Mouse (Mus musculus): ENCODE measurements around the gene Cdkn2aipnl. TPM values are rescaled to one million over a fixed set of nuclear protein-coding genes. Genes with fewer than 3 reads are reported as not detected.
A peak's percentile ranks its signal among the peaks of the same experiment; 100 is the strongest.

The Cdkn2aipnl gene
- polyA plus RNA-seq, 1 experiment, result 31.9 TPM

DNA sequence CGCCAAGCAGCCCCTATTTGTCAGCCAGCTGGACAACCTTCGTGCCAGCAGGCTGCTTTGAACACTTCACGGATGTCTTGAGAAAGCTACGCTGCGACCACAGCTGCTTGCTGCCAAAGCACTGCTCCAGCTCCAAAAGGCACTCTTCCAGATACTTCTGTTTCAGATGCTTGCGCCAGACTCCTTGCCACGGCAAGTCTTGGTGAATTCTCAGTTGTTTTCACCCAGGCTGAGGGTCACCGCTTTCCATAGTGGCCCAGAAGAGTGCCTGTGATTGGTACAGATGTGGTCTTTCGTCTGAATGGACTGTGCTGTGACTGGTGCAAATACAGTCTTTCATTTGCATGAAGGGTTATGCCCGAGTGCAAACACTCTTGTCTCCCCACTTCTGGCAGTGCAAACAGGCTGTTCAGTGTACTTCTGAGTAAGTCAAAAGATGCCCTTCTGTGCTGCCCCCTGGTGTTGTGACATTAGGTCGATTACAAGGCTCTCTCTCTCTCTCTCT, 6.4 kb upstream of the Cdkn2aipnl start:
- TF ChIP-seq POLR2A (IDR thresholded peaks at IDR 0.05; ENCODE audit: borderline replicate concordance, low read depth, low read length) (no peak), CTCF (IDR thresholded peaks at IDR 0.05; ENCODE audit: low read depth, low read length) (no peak)
- peaks cover 4% of the 10 kb centered on the region; the same call in 1 of the 2 replicates for H3K4me1 ChIP-seq (ENCODE audit: control insufficient read depth, insufficient read depth, low read length)
- no peak overlapping the region for H3K27ac ChIP-seq (ENCODE audit: insufficient read depth, low read depth, low read length)
- no peak overlapping the region for H3K4me3 ChIP-seq (ENCODE audit: insufficient read depth, low read length)

DNA sequence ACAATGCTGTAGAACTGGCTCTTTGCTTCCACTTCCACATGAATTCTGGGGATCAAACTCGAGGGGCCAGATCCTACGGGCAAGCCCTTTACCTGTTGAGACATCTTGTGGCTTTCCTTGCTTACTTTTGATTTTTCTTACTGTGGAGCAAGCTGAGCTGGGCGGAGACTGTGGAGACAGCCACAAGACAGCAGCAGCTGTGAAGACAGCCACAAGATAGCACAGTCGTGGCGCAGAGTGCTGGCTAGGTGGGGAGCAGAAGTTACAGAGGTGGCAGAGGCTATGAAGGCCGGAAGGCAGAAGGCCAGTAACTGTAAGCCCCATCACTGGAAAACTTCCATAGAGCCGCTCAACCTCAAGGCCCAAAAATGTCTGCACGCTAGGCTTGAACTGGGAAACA, 5.7 kb upstream of the Cdkn2aipnl start:
- Histone ChIP-seq H3K4me1 (ENCODE audit: control insufficient read depth, insufficient read depth, low read length) (peaks cover 4% of the 10 kb centered on the region; the same call in 1 of the 2 replicates), H3K4me3 (ENCODE audit: insufficient read depth, low read length) (no peak overlapping the region), H3K27ac (ENCODE audit: insufficient read depth, low read depth, low read length) (no peak overlapping the region)
- TF ChIP-seq POLR2A (IDR thresholded peaks at IDR 0.05; ENCODE audit: borderline replicate concordance, low read depth, low read length) (no peak), CTCF (IDR thresholded peaks at IDR 0.05; ENCODE audit: low read depth, low read length) (no peak)

DNA sequence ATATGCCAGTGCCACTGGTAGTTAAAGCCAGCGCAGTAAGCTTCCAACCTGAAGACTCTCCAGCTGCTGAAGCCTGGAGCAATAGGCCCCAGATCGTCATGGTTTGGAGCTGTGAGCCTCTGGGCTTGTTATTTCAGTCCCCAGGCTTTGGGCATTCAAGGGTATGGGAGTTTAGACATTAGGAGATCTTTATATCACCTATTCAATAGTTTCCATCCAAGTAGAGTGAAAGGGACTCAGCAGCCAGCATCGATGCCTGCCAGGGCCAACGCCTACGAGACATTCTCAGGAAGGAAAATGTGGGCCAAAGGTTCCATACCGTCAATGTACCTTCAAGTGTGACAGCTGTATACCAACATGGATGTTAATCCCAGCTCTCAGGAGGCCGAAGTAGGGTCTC, 5.2 kb upstream of the Cdkn2aipnl start:
- no peak for TF ChIP-seq CTCF (IDR thresholded peaks at IDR 0.05; ENCODE audit: low read depth, low read length)
- no peak for TF ChIP-seq POLR2A (IDR thresholded peaks at IDR 0.05; ENCODE audit: borderline replicate concordance, low read depth, low read length)
- H3K4me1 ChIP-seq (ENCODE audit: control insufficient read depth, insufficient read depth, low read length), result peaks cover 7% of the 10 kb centered on the region
- H3K4me3 ChIP-seq (ENCODE audit: insufficient read depth, low read length), result no peak overlapping the region
- no peak overlapping the region for H3K27ac ChIP-seq (ENCODE audit: insufficient read depth, low read depth, low read length)

DNA sequence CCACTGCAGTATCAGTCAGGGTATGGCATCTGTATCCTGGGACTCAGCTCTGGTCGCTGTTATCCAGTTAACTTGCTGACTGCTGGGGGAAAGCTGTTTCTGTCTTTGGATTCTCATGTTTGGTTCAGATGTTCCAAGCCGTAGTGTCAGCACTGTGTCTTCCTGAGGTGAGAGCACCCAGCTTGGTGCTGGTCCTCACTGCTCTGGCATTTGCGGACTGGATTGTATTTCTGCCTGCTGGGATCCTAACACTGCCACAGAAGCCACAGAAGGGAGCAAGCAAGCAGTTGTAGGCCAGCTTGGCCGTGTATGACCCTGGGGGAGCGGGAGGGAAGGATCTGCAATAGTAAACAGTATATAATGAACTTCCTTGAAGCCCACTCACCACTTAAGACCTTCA, 810 bp upstream of the Cdkn2aipnl start:
- Histone ChIP-seq H3K4me1 (ENCODE audit: control insufficient read depth, insufficient read depth, low read length) (peaks cover 8% of the 10 kb centered on the region), H3K27ac (ENCODE audit: insufficient read depth, low read depth, low read length) (no peak overlapping the region), H3K4me3 (ENCODE audit: insufficient read depth, low read length) (no peak overlapping the region)

DNA sequence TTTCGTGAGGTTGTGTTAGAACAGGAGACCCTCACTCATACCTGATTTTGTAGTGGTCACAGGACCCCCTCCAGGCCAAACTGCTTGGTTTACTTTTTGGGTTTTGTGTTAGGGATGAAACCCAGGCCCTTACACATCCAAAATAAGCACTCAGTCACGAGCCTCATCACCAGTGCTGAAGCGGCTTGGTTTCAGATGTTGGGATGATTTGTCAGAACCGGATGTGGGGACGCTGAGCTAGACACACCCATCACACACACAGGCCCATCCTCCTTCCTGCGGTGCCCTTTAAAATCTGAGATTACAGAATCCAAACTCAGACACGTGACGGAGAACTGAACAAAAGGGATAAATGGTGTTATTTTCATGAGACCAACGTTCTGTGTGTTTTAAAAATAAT, 1.4 kb downstream of the Cdkn2aipnl start:
- H3K4me3 ChIP-seq (ENCODE audit: insufficient read depth, low read length), result 0 out of 2 replicates have a peak overlapping the region, but pooled peaks have one; percentile 15
- H3K4me1 ChIP-seq (ENCODE audit: control insufficient read depth, insufficient read depth, low read length), result peaks cover 8% of the 10 kb centered on the region
- no peak overlapping the region for H3K27ac ChIP-seq (ENCODE audit: insufficient read depth, low read depth, low read length)
- TF ChIP-seq CTCF (IDR thresholded peaks at IDR 0.05; ENCODE audit: low read depth, low read length), result no peak
- TF ChIP-seq POLR2A (IDR thresholded peaks at IDR 0.05; ENCODE audit: borderline replicate concordance, low read depth, low read length), result no peak

More for the DNA sequence above, 810 bp upstream of the Cdkn2aipnl start:
- TF ChIP-seq POLR2A (IDR thresholded peaks at IDR 0.05; ENCODE audit: borderline replicate concordance, low read depth, low read length) (no peak), CTCF (IDR thresholded peaks at IDR 0.05; ENCODE audit: low read depth, low read length) (no peak)

DNA sequence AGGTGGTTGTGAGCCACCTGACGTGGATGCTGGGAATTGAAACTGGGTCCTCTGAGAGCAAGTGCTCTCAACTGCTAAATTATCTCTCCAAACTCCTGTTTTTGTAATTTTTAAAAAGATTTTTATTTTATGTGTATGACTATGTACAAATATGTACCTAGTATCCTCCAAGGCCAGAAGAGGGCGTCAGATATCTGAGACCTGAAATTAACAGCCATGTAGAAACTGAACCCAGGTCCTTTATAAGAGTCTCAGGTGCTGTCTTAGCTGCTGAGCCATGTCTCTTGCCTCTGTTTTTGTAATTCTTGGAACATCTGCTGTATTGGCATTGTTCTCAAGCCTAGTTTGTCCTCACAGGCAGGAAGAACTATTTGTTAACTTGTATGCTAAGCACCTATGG, 2.0 kb downstream of the Cdkn2aipnl start:
- no peak for TF ChIP-seq CTCF (IDR thresholded peaks at IDR 0.05; ENCODE audit: low read depth, low read length)
- TF ChIP-seq POLR2A (IDR thresholded peaks at IDR 0.05; ENCODE audit: borderline replicate concordance, low read depth, low read length), result no peak

DNA sequence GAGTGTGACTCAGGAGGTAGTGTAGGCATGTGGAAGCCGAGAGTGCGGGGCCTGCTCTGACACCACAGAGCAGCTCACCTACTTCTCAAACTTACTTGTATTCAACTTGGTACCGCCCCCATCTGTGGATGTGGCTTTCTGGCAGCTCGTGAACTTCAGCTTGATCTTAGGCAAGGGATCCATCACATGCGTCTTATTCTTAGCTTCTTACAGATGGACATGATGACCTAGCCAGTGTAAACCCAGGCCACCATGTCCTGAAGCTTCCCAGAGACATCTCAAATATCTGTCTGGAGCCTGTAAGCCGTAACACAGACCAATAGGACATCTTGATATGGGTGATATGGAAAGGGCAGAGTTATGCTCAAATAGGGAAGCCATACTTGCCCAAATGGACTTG, 4.2 kb downstream of the Cdkn2aipnl start:
- Histone ChIP-seq H3K27ac (ENCODE audit: insufficient read depth, low read depth, low read length) (no peak overlapping the region), H3K4me1 (ENCODE audit: control insufficient read depth, insufficient read depth, low read length) (peaks cover 8% of the 10 kb centered on the region), H3K4me3 (ENCODE audit: insufficient read depth, low read length) (no peak overlapping the region)
- TF ChIP-seq POLR2A (IDR thresholded peaks at IDR 0.05; ENCODE audit: borderline replicate concordance, low read depth, low read length), result no peak
- TF ChIP-seq CTCF (IDR thresholded peaks at IDR 0.05; ENCODE audit: low read depth, low read length), result no peak

More for the DNA sequence above, 2.0 kb downstream of the Cdkn2aipnl start:
- peaks cover 8% of the 10 kb centered on the region for H3K4me1 ChIP-seq (ENCODE audit: control insufficient read depth, insufficient read depth, low read length)
- no peak overlapping the region for H3K27ac ChIP-seq (ENCODE audit: insufficient read depth, low read depth, low read length)
- H3K4me3 ChIP-seq (ENCODE audit: insufficient read depth, low read length), result no peak overlapping the region

DNA sequence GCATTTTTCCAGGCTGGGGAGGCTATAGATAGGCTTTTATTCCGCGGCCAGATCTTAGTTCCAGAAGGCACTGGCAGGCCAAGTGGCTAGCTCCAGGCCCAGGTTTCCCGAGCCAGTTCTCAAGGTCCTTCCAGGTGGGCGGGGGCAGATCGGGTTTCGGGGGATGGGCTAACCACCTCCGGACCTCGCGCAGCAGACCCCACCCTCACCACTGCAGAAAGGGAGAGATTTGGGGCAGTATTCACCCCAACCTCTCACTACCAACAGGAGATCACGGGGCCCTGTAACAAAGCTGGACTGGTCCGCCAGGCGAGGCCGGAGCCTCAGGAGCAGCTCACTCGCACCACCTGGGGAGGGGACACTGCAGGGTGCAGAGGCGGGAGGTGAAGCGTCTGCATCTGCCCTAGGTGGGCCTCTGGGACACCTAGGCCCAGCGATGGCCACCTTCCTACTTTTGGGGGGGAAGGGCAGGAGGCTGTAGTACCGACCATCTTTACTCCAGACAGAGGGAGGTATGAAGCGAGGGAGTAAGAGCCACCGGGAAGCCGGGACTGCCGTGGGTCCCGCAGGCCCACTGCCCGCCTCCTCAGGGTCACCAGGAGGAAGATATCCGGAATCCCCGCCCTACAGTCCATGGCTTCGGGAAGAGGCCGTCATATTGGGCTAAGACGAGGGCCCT, 32.3 kb downstream of the Cdkn2aipnl start:
- peak overlapping the region; percentile 100 for H3K4me3 ChIP-seq (ENCODE audit: insufficient read depth, low read length)
- TF ChIP-seq POLR2A (IDR thresholded peaks at IDR 0.05; ENCODE audit: borderline replicate concordance, low read depth, low read length) (no peak), CTCF (IDR thresholded peaks at IDR 0.05; ENCODE audit: low read depth, low read length) (no peak)
- H3K27ac ChIP-seq (ENCODE audit: insufficient read depth, low read depth, low read length), result peak overlapping the region; percentile 73
- peaks cover 18% of the 10 kb centered on the region for H3K4me1 ChIP-seq (ENCODE audit: control insufficient read depth, insufficient read depth, low read length)

DNA sequence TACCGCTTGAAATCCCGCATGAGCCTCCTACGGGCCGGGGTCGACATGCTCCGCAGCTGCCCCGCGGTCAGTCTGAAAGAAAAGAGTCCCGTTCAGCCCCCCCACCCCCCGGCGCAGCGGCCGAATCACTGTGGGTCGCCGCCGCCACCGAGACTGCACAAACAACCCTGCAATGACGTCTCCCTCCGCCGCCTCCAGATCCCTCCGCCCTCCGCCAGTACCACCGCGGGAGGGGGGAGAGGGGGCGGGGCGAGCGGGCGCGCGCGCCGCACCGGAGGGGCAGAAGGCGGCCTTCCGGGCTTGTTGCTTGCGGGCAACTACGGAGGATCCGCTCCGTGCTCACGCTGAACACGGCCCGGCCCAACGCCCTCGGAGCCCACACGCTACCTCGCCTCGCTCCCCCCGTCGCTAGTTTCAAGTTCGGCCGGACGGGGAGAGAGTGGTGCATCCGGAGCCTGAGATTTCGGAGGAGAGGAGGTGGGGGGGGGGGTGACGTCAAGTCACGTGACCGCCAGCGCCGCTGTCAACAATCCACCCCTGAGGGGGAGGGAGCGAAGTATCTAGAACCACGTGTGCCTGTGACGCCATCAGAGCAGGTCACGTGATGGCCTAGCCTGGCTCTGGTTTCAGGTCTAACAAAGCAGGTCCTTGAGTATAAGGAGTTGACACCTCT, 33.0 kb downstream of the Cdkn2aipnl start, which contains the start of gene Ube2b:
Gene Ube2b, minus strand, starts transcription at position 473 of the 673 bp plus-strand sequence.
- TF ChIP-seq POLR2A (IDR thresholded peaks at IDR 0.05; ENCODE audit: borderline replicate concordance, low read depth, low read length), result no peak
- TF ChIP-seq CTCF (IDR thresholded peaks at IDR 0.05; ENCODE audit: low read depth, low read length), result no peak
- H3K4me3 ChIP-seq (ENCODE audit: insufficient read depth, low read length), result peak within 1 kb of the TSS; percentile 100
- peaks cover 19% of the 10 kb centered on the region for H3K4me1 ChIP-seq (ENCODE audit: control insufficient read depth, insufficient read depth, low read length)
- H3K27ac ChIP-seq (ENCODE audit: insufficient read depth, low read depth, low read length), result peak within 1 kb of the TSS; percentile 85

DNA sequence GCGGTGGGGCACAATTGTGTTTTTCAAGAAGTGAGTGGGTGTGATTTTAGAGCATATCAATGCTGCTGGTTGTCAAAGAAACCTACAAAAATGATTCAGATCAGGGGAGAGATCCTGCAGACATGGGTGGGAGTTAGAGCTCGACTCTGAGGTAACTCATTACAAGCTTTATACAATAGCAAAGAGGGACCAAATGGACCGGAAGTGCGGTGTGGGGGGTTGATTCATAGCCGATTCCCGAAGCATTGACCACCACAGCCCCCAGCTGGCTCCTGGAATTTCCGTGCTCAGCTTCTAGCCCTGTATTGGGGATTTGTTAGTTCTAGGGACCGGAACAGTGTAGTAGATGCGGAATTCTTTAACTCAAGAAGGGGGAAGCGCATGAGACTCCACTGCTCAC, 33.9 kb downstream of the Cdkn2aipnl start:
- peak overlapping the region; percentile 29; the same call in 1 of the 2 replicates for H3K27ac ChIP-seq (ENCODE audit: insufficient read depth, low read depth, low read length)

More for the DNA sequence above, 33.9 kb downstream of the Cdkn2aipnl start:
- Histone ChIP-seq H3K4me3 (ENCODE audit: insufficient read depth, low read length) (no peak overlapping the region), H3K4me1 (ENCODE audit: control insufficient read depth, insufficient read depth, low read length) (peaks cover 22% of the 10 kb centered on the region)
- no peak for TF ChIP-seq CTCF (IDR thresholded peaks at IDR 0.05; ENCODE audit: low read depth, low read length)
- TF ChIP-seq POLR2A (IDR thresholded peaks at IDR 0.05; ENCODE audit: borderline replicate concordance, low read depth, low read length), result no peak
